Mouse (Mus musculus): ENCODE data around the gene Atp13a4.

GRCm38 (mm10) chr16:29453282-29453681, 91.4 kb downstream of the Atp13a4 start:
- TF ChIP-seq ZNF384 (IDR thresholded peaks at IDR 0.05; ENCODE audit: low read depth, low read length) (no peak), ZC3H11A (IDR thresholded peaks at IDR 0.05; ENCODE audit: borderline replicate concordance, low read depth, low read length) (no peak)

All from ES-E14 (cell line).